Mouse (Mus musculus): ENCODE results near the gene Il6ra.

Gene Il6ra

DNA sequence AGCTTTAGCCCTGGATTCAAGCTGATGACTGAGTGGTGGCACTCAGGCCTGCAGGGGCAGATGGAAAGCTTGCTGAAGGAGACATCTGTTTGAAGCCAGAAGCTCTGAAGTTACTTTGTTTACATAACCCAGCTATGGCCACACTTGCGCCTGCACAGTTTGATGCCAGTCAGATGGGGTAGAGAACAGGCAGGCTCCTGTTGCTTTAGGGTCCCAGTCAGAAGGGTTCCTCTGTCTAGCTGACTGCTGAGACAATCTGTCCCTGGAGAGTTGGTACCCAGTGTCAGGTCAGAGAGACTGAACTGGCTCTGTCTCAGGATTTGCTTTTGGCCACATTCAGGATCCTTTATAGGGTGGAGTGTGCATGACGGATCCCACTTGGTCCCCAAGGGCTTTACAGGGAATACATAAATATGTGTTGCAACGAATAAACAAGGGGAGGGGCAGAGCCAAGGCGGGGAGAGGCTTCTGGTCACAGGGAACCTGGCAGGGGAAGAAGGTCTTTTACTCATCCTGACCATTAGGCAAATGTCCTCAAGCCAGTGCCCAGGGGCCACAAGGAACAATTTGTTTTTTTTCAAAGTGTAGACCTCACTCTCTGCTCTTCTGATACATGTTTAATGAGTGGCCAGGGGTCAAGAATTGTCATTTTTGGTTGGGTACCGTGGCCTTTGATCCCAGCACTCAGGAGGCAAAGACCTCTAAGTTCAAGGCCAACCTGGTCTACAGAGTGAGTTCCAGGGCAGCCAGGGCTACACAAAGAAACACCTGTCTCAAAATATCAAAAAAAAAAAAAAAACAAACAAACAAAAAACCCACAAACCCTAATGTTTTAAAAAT is 3.1 kb downstream of the Il6ra start:
- peak; percentile 61 for DNase-seq (ENCODE audit: low spot score)

DNA sequence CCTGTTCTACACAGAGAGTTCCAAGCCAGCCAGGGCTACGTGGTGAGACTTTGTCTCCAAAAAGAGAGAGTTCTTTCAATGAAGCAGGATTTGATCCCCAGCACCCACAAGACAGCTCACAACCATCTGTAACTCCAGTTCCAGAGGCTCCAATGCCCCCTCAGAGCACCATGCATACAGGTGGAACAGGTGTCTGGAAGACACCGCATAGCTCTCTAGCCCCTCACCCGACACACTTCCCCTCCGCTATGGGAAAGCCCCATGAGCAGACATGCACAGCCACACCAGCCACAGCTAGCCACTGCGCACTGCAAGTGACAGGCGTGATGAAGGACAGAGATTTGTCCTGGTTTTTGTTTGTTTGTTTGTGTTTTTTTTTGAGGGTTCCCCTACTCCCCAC is 4.2 kb downstream of the Il6ra start:
- no peak for DNase-seq (ENCODE audit: low spot score)

DNA sequence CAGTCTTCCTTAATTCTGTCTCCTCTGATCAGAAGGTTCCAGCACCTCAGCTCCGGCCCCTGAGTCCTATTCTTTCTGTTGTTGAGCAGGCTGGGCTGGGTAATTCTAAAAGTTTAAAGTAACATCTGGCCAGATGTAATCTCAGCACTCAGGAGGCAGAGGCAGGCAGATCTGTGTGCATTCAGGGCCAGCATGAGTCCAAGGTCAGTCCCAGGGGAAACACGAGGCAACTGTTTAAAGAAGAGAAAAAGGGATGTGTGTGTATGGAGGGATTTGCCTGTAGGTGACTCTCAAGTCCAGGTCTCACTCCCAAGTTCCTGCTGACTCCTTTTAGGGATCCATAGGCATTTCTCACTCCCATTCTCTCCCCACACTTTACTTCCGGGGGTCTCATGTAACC is 5.2 kb downstream of the Il6ra start:
- DNase-seq (ENCODE audit: low spot score), result no peak

GRCm38 (mm10) chr3:89899511-89899908 is 13.5 kb downstream of the Il6ra start:
- DNase-seq (ENCODE audit: low spot score), result no peak

GRCm38 (mm10) chr3:89898870-89899510 is 14.0 kb downstream of the Il6ra start:
- no peak for DNase-seq (ENCODE audit: low spot score)

DNA sequence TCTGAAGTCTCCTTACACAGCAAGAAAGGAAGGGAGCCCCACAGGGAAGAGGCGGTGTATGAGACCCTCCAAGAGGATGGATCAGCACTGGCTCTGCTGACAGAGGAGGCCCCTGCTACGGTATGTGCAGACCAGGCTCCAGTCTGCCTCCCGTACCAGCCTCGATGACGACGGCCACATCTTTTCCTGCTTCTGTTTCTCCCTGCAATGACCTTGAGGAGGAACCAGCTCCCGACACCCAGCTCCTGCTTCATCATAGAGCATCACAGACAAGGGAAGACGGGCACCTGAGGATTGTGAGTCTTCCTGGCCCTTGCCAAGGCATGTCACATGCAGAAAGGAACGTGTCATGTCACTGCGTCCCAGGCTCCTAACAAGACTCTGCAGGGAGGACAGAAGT is 15.0 kb downstream of the Il6ra start:
- no peak for DNase-seq (ENCODE audit: low spot score)

DNA sequence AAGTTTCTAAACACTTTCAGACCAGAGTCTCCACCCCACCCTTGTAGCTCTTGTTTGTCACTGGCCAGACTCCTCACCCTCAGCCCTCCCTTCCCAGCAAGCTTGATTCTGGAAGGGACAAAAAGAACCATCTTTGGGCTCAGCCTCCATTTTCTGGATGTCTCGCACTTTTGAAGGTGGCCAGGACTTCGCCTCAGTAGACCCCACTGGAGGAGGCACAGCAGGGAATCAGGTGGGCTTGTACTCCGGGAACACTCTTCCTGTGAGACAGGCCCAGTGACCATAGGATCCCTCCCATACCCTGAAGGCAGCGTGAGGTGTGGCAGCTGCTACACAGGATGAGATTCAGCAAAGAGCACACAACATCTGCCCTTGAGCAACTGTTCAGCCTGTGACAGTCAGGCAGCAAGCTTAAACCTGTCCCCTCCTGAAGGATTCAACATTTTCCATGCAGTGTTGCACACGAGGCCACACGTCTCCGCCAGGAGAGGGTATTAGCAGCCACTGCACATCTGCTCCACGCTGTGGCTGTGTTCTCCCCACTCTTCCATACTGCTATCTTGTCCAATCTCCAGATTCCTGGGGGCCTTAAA is 15.7 kb downstream of the Il6ra start:
- no peak for DNase-seq (ENCODE audit: low spot score)

DNA sequence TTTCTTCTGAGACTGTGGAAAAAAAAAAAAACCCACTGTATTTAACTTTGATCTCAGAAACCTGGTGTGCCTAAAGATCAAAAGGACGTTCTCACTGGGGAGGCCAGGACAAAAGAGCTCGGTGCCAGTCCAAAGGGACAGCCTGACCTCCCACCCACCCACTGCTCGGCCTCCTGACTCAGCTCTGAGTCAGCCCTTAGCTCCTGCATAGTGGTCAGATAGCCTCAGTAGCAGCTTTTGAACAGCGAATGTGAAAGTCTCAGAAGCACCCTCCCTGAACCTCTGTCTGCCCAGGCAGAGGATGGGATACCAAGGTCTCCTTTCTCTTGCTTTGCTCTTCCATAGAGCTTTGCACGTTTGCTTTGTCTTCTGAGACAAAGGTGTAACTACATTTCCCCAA is 16.4 kb downstream of the Il6ra start:
- no peak for DNase-seq (ENCODE audit: low spot score)

- DNase-seq (ENCODE audit: low spot score), result no peak
Measured at GRCm38 (mm10) chr3:89892517-89893106, 20.4 kb downstream of the Il6ra start.

- no peak for DNase-seq (ENCODE audit: low spot score)
Measured at GRCm38 (mm10) chr3:89891696-89892095, 21.3 kb downstream of the Il6ra start.

- no peak for DNase-seq (ENCODE audit: low spot score)
Measured at GRCm38 (mm10) chr3:89889841-89890430, 23.1 kb downstream of the Il6ra start.

GRCm38 (mm10) chr3:89887582-89888230 is 25.3 kb downstream of the Il6ra start:
- DNase-seq (ENCODE audit: low spot score), result no peak

DNA sequence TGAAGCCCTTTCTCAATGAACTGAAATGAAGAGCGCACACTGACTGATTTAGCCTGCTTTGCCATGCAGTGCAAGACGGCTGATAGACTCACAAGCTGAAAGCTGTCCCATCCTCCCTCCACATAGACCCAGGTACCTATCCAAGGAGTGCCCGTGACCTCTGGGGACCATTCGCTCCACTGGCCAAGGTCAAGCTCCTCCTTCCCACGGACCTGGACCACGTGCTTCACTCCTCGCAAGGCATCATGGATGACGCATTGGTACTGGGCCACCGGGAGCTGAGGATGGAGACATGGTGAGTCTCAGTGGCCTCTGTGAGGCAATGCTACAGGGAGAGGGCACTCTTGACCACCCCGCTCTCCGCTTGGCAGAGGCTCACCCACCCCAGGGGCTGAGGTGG is 27.2 kb downstream of the Il6ra start:
- DNase-seq (ENCODE audit: low spot score), result no peak

DNA sequence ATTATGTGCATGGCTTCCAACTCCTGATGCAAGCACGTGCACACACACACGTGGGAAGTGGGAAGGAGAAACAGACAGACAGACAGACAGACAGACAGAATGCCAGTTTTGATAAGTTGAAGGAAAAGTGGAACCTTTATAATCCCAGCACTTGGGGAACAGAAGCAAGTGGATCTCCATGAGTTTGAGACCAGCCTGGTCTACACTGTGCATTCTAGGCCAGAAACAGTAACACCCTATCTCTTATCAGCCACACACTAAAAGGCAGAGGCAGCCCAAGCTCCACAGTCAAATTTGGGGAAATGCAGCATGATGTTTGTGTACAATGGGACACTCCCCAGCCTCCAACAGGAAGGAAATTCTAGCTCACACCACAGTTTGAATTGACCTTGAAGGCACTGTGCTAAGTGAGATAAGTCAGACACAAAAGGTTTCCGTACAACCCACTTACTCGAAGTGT is 29.4 kb downstream of the Il6ra start:
- DNase-seq (ENCODE audit: low spot score), result no peak

DNA sequence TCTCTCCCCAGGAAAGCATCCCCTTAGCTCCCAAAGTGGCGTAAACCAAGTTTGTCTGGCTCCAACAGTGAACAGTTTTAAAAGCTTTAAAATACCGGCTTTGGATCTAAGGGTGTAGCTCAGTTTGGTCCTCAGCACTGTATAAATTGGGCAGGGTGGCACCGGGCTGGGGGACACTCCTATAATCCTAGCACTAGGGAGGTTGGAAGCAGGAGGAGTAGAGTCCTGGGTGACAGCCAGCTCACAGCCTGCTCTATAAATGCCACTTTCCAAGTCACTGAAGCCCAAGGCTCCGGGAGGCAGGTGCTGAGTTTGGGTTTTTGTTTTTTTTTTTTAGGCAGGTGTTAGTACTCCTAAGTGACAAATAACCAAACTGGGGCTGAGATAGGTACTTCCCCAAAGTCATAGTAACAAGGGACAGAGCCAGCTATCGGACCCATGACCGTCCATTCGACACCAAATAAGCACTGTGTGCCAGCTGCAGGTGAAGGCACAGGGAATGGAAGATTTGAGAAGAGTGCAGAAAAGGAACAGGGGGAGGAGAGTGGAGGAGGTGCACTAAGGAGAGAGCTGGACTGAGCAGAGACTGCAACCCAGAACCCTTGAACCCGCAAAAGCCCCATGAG is 30.3 kb downstream of the Il6ra start:
- no peak for DNase-seq (ENCODE audit: low spot score)

DNA sequence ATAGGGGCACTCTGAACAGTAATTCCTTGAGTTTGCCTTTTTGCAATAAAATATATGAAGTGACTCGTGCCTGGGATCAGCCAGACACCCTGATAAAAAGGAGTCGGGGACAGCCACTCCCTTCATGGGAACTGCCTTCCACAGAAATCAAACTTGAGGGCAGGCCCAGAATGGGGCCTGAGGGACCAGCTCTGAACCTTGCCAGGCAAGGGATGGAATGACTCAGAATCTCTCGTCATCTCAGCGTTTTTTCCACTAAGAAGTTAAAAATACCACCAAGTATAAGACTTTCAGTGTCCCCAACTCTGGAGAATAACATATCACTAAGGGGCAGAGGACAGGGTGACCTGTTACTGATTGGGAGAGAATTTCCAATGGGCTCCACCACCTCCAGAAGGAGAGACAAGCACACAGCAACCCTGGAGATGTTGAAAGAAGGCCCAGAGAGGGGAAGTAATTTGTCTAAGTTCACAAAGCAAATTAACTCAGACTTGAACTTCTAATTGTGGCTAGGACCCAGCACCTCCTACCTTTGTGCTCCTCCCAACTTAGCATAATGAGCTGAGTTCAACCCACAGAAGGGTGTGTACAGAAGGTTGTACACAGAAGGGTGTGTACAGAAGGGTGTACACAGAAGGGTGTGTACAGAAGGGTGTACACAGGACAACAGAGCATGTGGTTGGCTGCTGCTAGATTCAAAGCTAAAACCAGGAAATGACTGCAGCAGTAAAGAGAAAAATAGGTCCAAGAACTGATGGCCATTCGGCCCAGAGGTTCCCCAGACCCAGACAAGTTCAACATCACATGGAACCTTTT is 32.8 kb downstream of the Il6ra start:
- DNase-seq (ENCODE audit: low spot score), result no peak

DNA sequence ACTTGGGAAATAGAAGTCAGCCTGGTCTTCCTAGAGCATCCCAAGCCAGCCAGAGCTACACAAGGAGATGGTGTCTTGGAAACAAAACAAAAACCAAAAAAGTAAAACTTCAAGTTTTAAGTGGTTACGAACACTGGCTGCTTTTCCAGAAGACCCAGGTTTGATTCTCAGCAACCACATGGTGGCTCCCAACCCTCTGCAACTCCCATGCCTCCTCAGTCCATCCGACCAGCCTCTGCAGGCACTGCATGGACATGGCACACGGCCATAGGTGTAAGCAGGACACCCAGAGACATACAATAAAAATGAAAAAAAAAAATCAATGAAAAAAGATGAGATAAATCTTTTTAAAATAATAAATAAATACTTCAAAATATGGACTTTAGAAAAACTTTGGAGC is 33.7 kb downstream of the Il6ra start:
- no peak for DNase-seq (ENCODE audit: low spot score)

- no peak for DNase-seq (ENCODE audit: low spot score)
Measured at GRCm38 (mm10) chr3:89878456-89878855, 34.5 kb downstream of the Il6ra start.

GRCm38 (mm10) chr3:89877129-89877528 is 35.9 kb downstream of the Il6ra start:
- DNase-seq (ENCODE audit: low spot score), result no peak

GRCm38 (mm10) chr3:89876469-89876868 is 36.5 kb downstream of the Il6ra start:
- no peak for DNase-seq (ENCODE audit: low spot score)

GRCm38 (mm10) chr3:89875781-89876180 is 37.2 kb downstream of the Il6ra start:
- no peak for DNase-seq (ENCODE audit: low spot score)

Data from MN1 (cell line).